Mouse (Mus musculus): ENCODE data around the gene Sppl2c.

Gene Sppl2c

GRCm38 (mm10) chr11:104237958-104238747 lies 52.0 kb downstream of the Sppl2c start:
- no peak for DNase-seq (ENCODE audit: low spot score in 2 of 2)
